Mouse (Mus musculus) CD4-positive naive resting alpha-beta T cell, adult 76 days (primary cell): ENCODE measurements around the gene Olfr646. TPM values are rescaled to one million over a fixed set of nuclear protein-coding genes. Genes with fewer than 3 reads are reported as not detected.

Experiments
- total RNA-seq: library from RNA; stranded (reverse); gene quantifications from one replicate; pipeline ENCODE4 v1.2.4, GENCODE M21; 2023

The Olfr646 gene
- total RNA-seq, result not detected

GRCm38 (mm10) chr7:104104757-104104972, at the start of gene Olfr646:
TSS of gene Olfr646 (plus strand) at chr7:104104873.

GRCm38 (mm10) chr7:104061345-104061744, 43.3 kb upstream of the Olfr646 start, which contains the start of gene 4930516K23Rik:
TSS of gene 4930516K23Rik (minus strand) at chr7:104061445.

GRCm38 (mm10) chr7:104071769-104072168, 32.9 kb upstream of the Olfr646 start, which contains the start of gene Olfr644:
TSS of gene Olfr644 (minus strand) at chr7:104071869.

GRCm38 (mm10) chr7:104085365-104085764, 19.3 kb upstream of the Olfr646 start, which contains the start of gene Olfr645:
TSS of gene Olfr645 (minus strand) at chr7:104085465.

GRCm38 (mm10) chr7:104129726-104130125, 25.1 kb downstream of the Olfr646 start, which contains the start of gene Ubqln5:
TSS of gene Ubqln5 (minus strand) at chr7:104129826.

GRCm38 (mm10) chr7:104137305-104137704, 32.6 kb downstream of the Olfr646 start, which contains the start of gene Olfr643:
TSS of gene Olfr643 (minus strand) at chr7:104137405.

GRCm38 (mm10) chr7:104143179-104143578, 38.5 kb downstream of the Olfr646 start, which contains the start of gene Ubqln3:
TSS of gene Ubqln3 (minus strand) at chr7:104143279.

DNA sequence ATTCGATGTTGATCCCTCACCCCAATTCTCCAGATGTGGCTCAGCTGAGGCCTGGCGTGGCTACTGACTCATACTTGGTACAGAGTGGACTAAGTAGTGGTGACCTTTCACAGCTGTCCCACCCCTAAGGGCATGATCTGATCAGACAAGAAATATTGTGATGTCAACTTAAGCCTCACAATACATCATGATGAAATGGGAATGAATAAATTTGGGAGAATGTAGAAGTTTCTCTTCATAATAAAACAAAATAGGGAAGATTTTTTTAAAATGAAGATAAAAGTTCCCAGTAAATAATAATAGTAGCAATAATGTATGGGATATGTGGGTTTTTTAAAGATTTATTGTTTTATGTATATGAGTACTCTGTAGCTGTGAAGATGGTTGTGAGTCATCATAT, 45.8 kb downstream of the Olfr646 start, which contains the start of gene Ubqlnl:
TSS of gene Ubqlnl (minus strand) at position 101 of the 400 bp plus-strand sequence.

Other genes starting within 250 kb of the Olfr646 start
- not detected for gene Olfr66, start 218.6 kb upstream of the Olfr646 start, total RNA-seq
- gene Olfr64, start 210.4 kb upstream of the Olfr646 start, total RNA-seq, result not detected
- not detected for gene Olfr65, start 201.4 kb upstream of the Olfr646 start, total RNA-seq
- not detected for gene Olfr631, start 176.0 kb upstream of the Olfr646 start, total RNA-seq
- gene Olfr632, start 170.5 kb upstream of the Olfr646 start, total RNA-seq, result not detected
- not detected for gene Olfr633, start 160.4 kb upstream of the Olfr646 start, total RNA-seq
- gene Olfr635, start 133.7 kb upstream of the Olfr646 start, total RNA-seq, result not detected
- gene Olfr638, start 106.1 kb upstream of the Olfr646 start, total RNA-seq, result not detected
- gene Olfr639, start 87.6 kb upstream of the Olfr646 start, total RNA-seq, result not detected
- not detected for gene Olfr640, start 79.3 kb upstream of the Olfr646 start, total RNA-seq
- gene Olfr641, start 69.4 kb upstream of the Olfr646 start, total RNA-seq, result not detected
- gene Olfr642, start 52.2 kb upstream of the Olfr646 start, total RNA-seq, result not detected
- not detected for gene 4930516K23Rik, start 43.4 kb upstream of the Olfr646 start, total RNA-seq
- not detected for gene Olfr644, start 33.0 kb upstream of the Olfr646 start, total RNA-seq
- not detected for gene Olfr645, start 19.4 kb upstream of the Olfr646 start, total RNA-seq
- not detected for gene Ubqln5, start 25.0 kb downstream of the Olfr646 start, total RNA-seq
- gene Olfr643, start 32.5 kb downstream of the Olfr646 start, total RNA-seq, result not detected
- not detected for gene Ubqln3, start 38.4 kb downstream of the Olfr646 start, total RNA-seq
- gene Ubqlnl, start 45.7 kb downstream of the Olfr646 start, total RNA-seq, result not detected
- gene Olfm5, start 60.0 kb downstream of the Olfr646 start, total RNA-seq, result not detected
- not detected for gene Olfr648, start 78.5 kb downstream of the Olfr646 start, total RNA-seq
- not detected for gene Olfr649, start 91.1 kb downstream of the Olfr646 start, total RNA-seq
- 0.50 TPM for gene Trim6, start 113.9 kb downstream of the Olfr646 start, total RNA-seq
- 26.2 TPM for gene Trim34a, start 139.6 kb downstream of the Olfr646 start, total RNA-seq
- gene Trim5, start 183.2 kb downstream of the Olfr646 start, total RNA-seq, result 12.7 TPM
- 151 TPM for gene Trim12a, start 210.6 kb downstream of the Olfr646 start, total RNA-seq
- 1.6 TPM for gene Trim34b, start 224.6 kb downstream of the Olfr646 start, total RNA-seq
- 25.9 TPM for gene Trim12c, start 248.5 kb downstream of the Olfr646 start, total RNA-seq